Mouse (Mus musculus) cerebellum, postnatal 10 days (tissue): ENCODE results near the gene Olfml1.

Experiments
- DNase-seq, 2 experiments: peaks; one replicate each; pipeline ENCODE4 v3.0.0; 2021; ENCODE audit warnings: mixed read lengths in 2 of 2

Olfml1 gene

GRCm38 (mm10) chr7:107595426-107595825, 28.2 kb downstream of the Olfml1 start:
- DNase-seq: peak; percentile 5 to 7

DNA sequence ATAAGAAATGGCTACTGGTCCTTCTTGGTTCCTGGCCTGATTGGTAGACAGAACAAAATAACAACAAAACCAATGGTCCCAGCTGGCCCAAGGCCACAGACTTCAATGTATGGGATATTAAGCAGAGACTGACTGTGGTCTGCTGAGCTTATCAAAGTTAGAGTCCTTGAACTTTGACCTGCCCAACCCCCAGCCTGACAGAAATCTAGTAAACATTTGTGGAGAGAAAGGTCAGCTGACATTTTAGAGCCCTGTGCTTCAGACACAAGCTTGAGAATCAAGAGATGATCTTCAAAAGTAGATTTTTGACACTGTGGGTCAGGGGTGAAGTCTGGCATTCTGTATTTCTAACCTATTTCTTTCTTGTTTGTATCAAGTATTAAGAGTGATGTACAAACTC, 29.5 kb downstream of the Olfml1 start:
- DNase-seq: no peak

GRCm38 (mm10) chr7:107597956-107598355, 30.7 kb downstream of the Olfml1 start:
- no peak for DNase-seq

GRCm38 (mm10) chr7:107600651-107601050, 33.4 kb downstream of the Olfml1 start:
- no peak for DNase-seq

DNA sequence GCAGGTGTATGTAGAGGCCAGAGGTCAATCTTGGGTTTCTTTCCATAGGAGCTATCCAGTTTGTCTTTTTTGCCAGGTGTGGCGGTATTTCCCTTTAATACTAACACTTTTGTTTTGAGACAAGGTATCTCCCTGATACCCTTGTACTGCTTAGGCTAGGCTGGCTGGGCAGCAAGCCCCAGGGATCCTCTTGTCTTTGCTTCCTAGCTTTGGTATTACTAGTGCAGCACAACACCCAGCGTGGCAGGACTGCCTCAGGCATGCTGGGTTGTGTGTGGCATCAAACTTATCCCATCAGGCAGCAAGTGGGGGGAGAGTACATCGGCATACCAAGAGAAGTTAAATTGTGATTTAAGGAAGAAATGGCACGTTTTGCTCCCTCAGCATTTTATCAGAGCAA, 35.3 kb downstream of the Olfml1 start:
- DNase-seq: no peak

DNA sequence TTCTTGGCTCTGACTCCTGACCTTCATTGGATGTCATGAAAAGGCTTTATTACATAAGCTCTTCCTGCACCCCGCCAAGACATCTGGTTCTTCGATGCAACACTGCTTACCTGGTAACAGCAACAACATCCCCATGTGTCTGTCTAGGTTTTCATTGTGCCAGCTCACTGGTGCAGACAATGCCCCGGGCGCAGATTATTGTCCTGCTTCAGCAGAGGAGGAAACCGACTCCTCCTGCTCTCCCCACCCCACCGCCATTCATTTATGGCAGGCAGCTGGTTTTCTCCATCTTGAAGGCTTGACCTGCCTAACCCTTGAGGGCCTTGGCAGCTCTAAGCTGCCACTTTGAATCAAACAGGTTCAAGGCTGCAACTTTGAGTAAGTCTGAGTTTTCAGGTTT, 35.7 kb downstream of the Olfml1 start:
- DNase-seq: no peak

- DNase-seq: no peak
These were observed 40.5 kb downstream of the Olfml1 start for GRCm38 (mm10) chr7:107607766-107608165.

- DNase-seq: no peak
These were observed 42.5 kb downstream of the Olfml1 start for GRCm38 (mm10) chr7:107609622-107610255.

GRCm38 (mm10) chr7:107610880-107611279, 43.6 kb downstream of the Olfml1 start:
- DNase-seq: no peak

DNA sequence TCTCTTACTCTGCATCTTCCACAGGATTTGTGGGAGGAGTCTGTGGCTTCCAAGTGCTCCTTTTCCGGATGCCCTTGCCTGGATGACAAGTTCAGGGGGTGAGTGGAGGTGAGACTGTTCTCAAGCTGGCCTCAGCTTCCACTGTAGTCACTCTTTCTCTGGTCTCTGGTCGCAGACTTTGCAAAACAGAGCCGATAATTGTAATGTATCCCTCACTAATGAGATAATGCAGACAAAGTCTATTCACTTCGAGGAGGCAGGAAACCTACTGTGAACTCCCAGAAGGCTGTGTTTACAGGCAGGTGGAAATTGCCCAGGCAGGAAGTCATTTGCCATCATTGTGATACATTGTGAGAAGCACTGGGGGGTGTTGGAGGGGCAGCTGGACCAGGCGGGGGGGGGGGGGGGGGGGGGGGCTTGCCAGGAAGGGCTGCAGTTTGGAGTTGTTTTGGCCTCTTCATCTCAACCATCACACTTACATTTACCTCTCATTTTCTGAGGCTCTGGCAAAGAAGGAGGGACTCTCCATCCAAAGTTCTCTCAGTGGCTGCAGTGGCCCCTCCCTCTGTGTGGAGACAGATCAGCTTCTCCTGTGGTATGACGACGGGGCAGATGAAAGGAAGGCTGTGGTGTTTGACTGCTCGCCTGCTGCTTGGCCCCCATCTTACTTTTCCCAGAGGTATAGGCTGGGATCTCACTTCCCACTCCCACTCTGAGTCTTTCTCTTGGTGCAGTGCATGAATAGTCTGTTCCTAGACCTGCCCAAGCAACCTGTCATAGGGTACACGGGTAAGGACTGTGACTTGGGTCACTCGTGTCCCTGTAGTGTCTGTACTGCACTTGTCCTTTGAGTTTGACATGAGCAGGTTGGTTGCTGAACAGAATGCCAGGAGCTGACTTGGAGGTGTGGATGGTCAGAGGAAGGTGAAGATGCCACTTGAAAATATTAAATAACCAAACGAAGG, 51.1 kb downstream of the Olfml1 start:
- DNase-seq: no peak

DNA sequence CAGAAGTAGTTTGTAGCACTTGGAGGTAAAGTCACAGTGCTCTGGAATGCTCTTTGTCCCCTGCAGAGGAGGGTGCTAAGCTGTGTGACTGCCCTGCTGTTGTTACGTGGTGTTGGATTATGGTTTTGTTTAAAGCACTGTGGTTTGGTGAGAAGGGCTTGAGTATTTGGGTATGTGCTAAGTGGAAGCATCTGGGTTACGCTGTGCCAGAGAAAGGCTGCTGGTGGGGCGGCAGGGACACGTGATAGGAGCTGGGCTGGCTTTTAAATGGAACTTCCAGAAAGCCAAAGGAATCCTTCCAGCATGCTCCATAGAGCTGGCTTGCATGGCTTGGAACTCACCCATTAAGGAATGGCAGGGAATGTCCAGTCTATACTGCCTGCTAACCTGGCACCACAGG, 52.0 kb downstream of the Olfml1 start:
- no peak for DNase-seq

GRCm38 (mm10) chr7:107620137-107620536, 52.9 kb downstream of the Olfml1 start:
- DNase-seq: no peak

DNA sequence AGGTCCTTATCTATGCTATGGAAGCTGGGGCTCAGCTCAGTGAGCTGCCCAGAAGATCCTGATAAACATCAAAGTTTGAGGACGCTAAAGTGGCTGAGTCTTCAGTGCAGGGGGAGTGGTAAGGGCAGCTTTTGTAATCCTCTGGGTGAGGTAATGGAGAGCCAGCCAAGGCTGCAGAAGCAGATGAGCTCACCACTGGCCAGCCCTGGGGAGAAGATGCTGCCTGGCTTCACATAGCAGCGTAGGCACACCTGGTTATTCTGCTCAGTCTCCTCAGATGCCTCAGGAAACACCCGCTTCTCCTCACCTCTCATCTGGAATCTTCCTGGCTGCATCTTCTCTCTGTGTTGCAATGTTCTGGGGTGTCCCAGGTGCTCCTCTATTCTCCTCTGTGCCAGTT, 57.2 kb downstream of the Olfml1 start:
- no peak for DNase-seq

- no peak for DNase-seq
These were observed 57.8 kb downstream of the Olfml1 start, which contains the start of gene 5330417H12Rik for GRCm38 (mm10) chr7:107625061-107625460. 5330417H12Rik (minus strand) TSS chr7:107625161.

DNA sequence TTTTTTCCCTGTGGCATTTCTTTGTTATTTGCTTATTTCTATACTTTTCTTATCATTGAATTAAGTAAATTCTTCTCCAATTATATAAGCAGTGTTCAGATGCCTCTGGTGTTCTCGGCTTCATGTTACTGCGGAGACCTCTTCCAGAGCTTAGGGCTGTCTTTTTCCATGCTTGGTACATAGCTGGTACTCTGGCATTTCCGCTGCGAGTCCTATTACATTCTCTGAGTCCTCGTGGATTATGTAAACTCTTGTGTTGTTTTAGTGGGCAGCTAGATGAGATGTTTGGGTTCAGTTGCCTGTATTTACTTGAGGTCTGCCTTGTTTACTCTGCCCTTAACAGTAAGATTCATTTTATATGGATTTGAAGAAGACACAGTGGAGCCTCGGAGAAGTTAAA, 58.5 kb downstream of the Olfml1 start:
- no peak for DNase-seq

DNA sequence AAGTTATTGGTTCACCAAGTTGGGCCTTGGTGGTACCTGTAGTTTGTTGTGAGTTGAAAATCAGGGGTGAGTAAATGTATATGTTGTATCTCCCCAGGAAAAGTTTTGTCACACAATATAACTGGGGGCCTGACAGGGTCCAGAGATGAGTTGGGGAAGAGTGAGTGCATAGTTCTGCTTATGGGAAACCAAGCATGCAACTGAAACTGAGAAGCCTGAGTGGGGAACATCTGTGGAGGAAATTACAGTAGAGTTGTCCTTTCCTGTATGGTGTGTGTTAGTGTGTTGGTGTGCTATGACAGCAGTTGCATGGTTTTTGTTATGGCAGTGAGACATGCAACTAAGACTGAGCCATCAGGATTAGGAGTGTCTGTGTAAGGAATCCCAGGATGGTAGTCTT, 61.1 kb downstream of the Olfml1 start:
- no peak for DNase-seq

- no peak for DNase-seq
These were observed 66.0 kb downstream of the Olfml1 start for GRCm38 (mm10) chr7:107633201-107633600.

GRCm38 (mm10) chr7:107637398-107637797, 70.2 kb downstream of the Olfml1 start:
- DNase-seq: no peak

GRCm38 (mm10) chr7:107638026-107638425, 70.8 kb downstream of the Olfml1 start:
- DNase-seq: no peak
